Mouse (Mus musculus) lung, postnatal 0 days (tissue): ENCODE results near the gene Sat2.

ENCODE experiments used
- CTCF ChIP-seq: IDR thresholded peaks from 2 replicates; pipeline ENCODE4 v1.5.1; 2016; ENCODE audit warnings: antibody characterized with exemption, mild to moderate bottlenecking
- EP300 ChIP-seq: IDR thresholded peaks from 2 replicates; pipeline ENCODE4 v1.6.1; 2016; ENCODE audit warnings: antibody characterized with exemption, mild to moderate bottlenecking, control low read depth

GRCm38 (mm10) chr11:69656617-69657461, 35.0 kb downstream of the Sat2 start:
- TF ChIP-seq CTCF = peak; percentile 81
- no peak for TF ChIP-seq EP300
